Mouse (Mus musculus) urinary bladder, postnatal 4 days (tissue): ENCODE results near the gene Gm17304.

ENCODE experiments used
- DNase-seq, 2 experiments: peaks; one replicate each; pipeline ENCODE4 v3.0.0; 2021 to 2022; ENCODE audit warnings: low spot score in 2 of 2

Gm17304 gene

GRCm38 (mm10) chr5:106623337-106623736 is 14.4 kb downstream of the Gm17304 start:
- DNase-seq = no peak

DNA sequence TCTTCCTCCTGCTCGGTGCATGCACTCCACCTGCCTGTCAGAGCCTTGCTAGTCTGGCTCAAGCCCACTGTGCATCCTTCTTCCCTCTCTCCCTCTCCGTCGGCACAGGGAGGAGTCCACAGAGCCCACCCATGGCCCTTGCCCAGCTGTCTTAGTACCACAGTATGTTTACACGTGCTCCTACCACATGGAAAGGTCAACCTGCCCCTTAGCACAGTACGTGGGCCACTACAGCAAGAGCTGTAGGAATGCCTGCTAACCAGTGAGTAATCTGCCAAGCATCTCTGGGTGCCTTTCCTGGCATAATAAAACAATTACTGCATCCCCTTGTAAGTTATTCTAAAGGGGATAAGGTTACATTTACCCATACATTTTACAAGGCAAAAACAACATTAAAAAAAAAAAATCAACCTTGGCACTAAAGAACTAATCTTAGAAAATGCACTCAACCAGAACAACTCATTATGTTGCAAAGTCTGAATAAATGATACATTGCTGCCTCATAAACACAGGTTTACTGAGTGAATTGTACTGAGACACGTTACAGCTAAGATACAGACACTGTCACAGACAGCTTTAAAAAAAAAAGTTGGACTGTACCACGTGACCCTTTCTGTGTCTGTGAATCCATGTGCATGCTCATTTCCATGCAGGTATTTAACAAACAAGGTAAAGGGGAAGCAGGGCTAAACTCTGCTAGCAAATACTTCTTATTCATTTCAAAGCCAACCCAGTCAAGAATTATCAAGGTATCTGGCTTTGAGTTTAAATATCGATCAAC is 19.7 kb downstream of the Gm17304 start:
- no peak for DNase-seq

DNA sequence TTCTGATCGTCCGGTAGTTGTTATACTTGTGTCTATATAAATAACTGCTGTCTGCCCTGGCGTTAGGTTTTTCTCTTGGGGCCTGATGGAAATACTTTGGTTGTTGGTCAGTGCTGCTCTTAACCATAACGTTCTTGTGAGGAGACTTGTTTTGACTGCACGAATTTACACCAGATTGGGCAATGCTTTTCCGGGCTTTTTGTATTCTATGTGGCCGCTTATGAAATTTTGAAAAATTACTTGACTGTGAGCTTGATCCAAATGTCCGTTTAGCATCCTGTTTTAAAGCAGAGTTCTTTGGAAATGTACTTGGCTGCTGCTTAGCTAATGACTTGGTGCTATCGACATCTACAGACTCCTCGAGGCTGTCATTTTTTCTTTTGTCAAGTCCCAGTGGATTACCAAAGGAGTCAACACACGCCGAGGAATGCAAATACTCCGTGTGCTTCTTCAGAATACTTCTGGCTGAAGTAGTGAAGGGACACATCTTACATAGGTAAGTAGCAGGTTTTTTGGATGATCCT is 27.6 kb downstream of the Gm17304 start:
- no peak for DNase-seq

DNA sequence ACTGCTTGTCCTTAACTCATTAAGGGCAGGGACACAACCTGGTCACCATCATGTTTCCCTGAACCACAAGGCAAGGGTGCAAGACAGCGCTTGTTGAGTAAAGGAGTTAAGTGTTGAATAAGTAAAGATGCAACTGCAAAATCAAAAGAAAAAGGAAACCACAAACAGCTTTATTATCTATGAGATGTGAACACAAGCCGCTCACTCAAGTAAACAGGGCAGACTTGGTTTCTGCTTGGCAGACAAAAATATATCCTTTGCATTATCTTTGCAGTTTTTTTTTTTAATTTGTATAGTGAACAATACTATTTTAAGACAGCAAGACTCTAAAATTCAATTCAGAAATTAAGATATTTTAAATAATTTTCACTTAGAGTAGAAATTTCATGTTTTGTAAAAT is 30.7 kb downstream of the Gm17304 start:
- DNase-seq = no peak

- DNase-seq = no peak
Measured at GRCm38 (mm10) chr5:106640235-106640809, 31.4 kb downstream of the Gm17304 start.

- no peak for DNase-seq
Measured at GRCm38 (mm10) chr5:106641876-106642275, 33.0 kb downstream of the Gm17304 start.

- DNase-seq = no peak
Measured at GRCm38 (mm10) chr5:106643434-106643833, 34.5 kb downstream of the Gm17304 start.

DNA sequence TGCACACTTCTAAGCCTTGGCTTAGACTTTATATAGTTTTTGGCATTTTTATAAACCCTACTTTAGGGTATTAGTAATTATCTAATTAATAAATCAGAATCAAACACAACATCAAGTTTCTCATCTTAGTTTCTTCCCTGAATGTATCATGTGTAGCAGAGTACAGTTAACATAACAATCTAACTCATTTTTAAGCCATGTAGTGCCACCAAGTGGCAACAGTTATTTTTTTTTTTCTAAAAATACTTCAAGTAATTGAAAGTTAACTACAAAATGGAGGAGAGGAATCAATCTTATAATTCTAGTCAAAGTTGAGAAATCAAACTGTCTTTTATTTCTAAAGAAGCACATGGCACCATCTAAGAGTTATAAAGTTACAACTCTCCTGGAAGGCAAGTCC is 40.5 kb downstream of the Gm17304 start:
- DNase-seq = no peak

GRCm38 (mm10) chr5:106649995-106650394 is 41.1 kb downstream of the Gm17304 start:
- DNase-seq = no peak

GRCm38 (mm10) chr5:106652220-106652753 is 43.4 kb downstream of the Gm17304 start:
- no peak for DNase-seq

- DNase-seq = no peak
Measured at GRCm38 (mm10) chr5:106652790-106653328, 44.0 kb downstream of the Gm17304 start.
